Mouse (Mus musculus) ES-Bruce4 (cell line): ENCODE measurements around the gene Cdrt4. TPM values are rescaled to one million over a fixed set of nuclear protein-coding genes. Genes with fewer than 3 reads are reported as not detected.

Source experiments
- H3K27ac ChIP-seq: 2 replicates; pipeline ENCODE4 v1.5.1; 2012; ENCODE audit warnings: low read length, inconsistent platforms; ENCODE audit not compliant: insufficient read depth
- H3K27me3 ChIP-seq: 2 replicates; pipeline ENCODE4 v1.6.1; 2012; ENCODE audit warnings: mild to moderate bottlenecking, low read length, inconsistent platforms; ENCODE audit not compliant: control insufficient read depth, poor library complexity, insufficient read depth, severe bottlenecking
- H3K36me3 ChIP-seq: 2 replicates; pipeline ENCODE4 v1.6.1; 2012; ENCODE audit warnings: inconsistent platforms, mild to moderate bottlenecking, low read length, moderate library complexity; ENCODE audit not compliant: control insufficient read depth, poor library complexity, insufficient read depth, severe bottlenecking
- H3K4me1 ChIP-seq: one replicate; pipeline ENCODE4 v1.8.1; 2011; ENCODE audit warnings: low read length; ENCODE audit not compliant: control insufficient read depth, insufficient read depth
- H3K4me3 ChIP-seq: 2 replicates; pipeline ENCODE4 v1.5.1; 2011; ENCODE audit warnings: low read depth, mild to moderate bottlenecking, low read length
- H3K9ac ChIP-seq: 2 replicates; pipeline ENCODE4 v1.6.1; 2012; ENCODE audit warnings: low read depth, mild to moderate bottlenecking, inconsistent platforms; ENCODE audit not compliant: poor library complexity, severe bottlenecking
- H3K9me3 ChIP-seq: replicated peaks from 2 replicates; pipeline ENCODE4 v1.6.1; 2012; ENCODE audit warnings: mild to moderate bottlenecking, low read length, inconsistent platforms; ENCODE audit not compliant: control insufficient read depth, poor library complexity, insufficient read depth, severe bottlenecking
- CTCF ChIP-seq: IDR thresholded peaks from one replicate; pipeline ENCODE4 v1.8.1; 2011; ENCODE audit warnings: low read depth, low read length
- EP300 ChIP-seq: IDR thresholded peaks from 2 replicates; pipeline ENCODE4 v1.6.1; 2011; ENCODE audit warnings: low read depth, low read length; ENCODE audit not compliant: insufficient read depth
- POLR2A ChIP-seq: IDR thresholded peaks from one replicate; pipeline ENCODE4 v1.8.1; 2011; ENCODE audit warnings: low read length; ENCODE audit not compliant: insufficient read depth
- polyA plus RNA-seq: library from polyadenylated mRNA; stranded (reverse); fragments of >200 nt; gene quantifications from 2 replicates; pipeline ENCODE4 v1.2.4, GENCODE M21; 2011; ENCODE audit warnings: low read depth; ENCODE audit not compliant: missing spikeins, insufficient read depth, insufficient read length

Cdrt4 gene
- polyA plus RNA-seq, 1 experiment: not detected

- no peaks in the 10 kb centered on the region for H3K36me3 ChIP-seq
- TF ChIP-seq CTCF: no peak
- no peak for TF ChIP-seq EP300
- no peak for TF ChIP-seq POLR2A
- H3K27me3 ChIP-seq: no peaks in the 10 kb centered on the region
- no peak overlapping the region for H3K4me3 ChIP-seq
- H3K9me3 ChIP-seq: no peaks in the 10 kb centered on the region
- H3K9ac ChIP-seq: no peak overlapping the region
- no peak overlapping the region for H3K27ac ChIP-seq
- H3K4me1 ChIP-seq: no peaks in the 10 kb centered on the region
Observed at GRCm38 (mm10) chr11:62983793-62984192, 32.8 kb downstream of the Cdrt4 start.

- no peak for TF ChIP-seq EP300
- TF ChIP-seq POLR2A: no peak
- TF ChIP-seq CTCF: no peak
- H3K4me3 ChIP-seq: no peak overlapping the region
- no peak overlapping the region for H3K9ac ChIP-seq
- no peaks in the 10 kb centered on the region for H3K27me3 ChIP-seq
- no peaks in the 10 kb centered on the region for H3K4me1 ChIP-seq
- no peaks in the 10 kb centered on the region for H3K9me3 ChIP-seq
- no peaks in the 10 kb centered on the region for H3K36me3 ChIP-seq
- H3K27ac ChIP-seq: no peak overlapping the region
Observed at GRCm38 (mm10) chr11:62984365-62984764, 33.4 kb downstream of the Cdrt4 start.

GRCm38 (mm10) chr11:62985075-62985474 is 34.1 kb downstream of the Cdrt4 start:
- no peaks in the 10 kb centered on the region for H3K27me3 ChIP-seq
- H3K4me1 ChIP-seq: no peaks in the 10 kb centered on the region
- TF ChIP-seq POLR2A: no peak
- TF ChIP-seq EP300: no peak
- no peak for TF ChIP-seq CTCF
- H3K4me3 ChIP-seq: no peak overlapping the region
- H3K9ac ChIP-seq: no peak overlapping the region
- H3K27ac ChIP-seq: no peak overlapping the region
- H3K36me3 ChIP-seq: no peaks in the 10 kb centered on the region
- H3K9me3 ChIP-seq: no peaks in the 10 kb centered on the region

- Histone ChIP-seq H3K36me3 (no peaks in the 10 kb centered on the region), H3K4me1 (no peaks in the 10 kb centered on the region)
- no peak for TF ChIP-seq CTCF
Observed at GRCm38 (mm10) chr11:62986578-62986977, 35.6 kb downstream of the Cdrt4 start.

GRCm38 (mm10) chr11:62990150-62990685 is 39.2 kb downstream of the Cdrt4 start:
- H3K27me3 ChIP-seq: no peaks in the 10 kb centered on the region
- H3K4me3 ChIP-seq: no peak overlapping the region
- H3K9ac ChIP-seq: no peak overlapping the region
- no peaks in the 10 kb centered on the region for H3K36me3 ChIP-seq
- H3K27ac ChIP-seq: no peak overlapping the region
- no peak for TF ChIP-seq POLR2A
- no peaks in the 10 kb centered on the region for H3K4me1 ChIP-seq
- no peaks in the 10 kb centered on the region for H3K9me3 ChIP-seq

More at GRCm38 (mm10) chr11:62986578-62986977, 35.6 kb downstream of the Cdrt4 start:
- Histone ChIP-seq H3K9ac (no peak overlapping the region), H3K9me3 (no peaks in the 10 kb centered on the region), H3K27ac (no peak overlapping the region), H3K4me3 (no peak overlapping the region), H3K27me3 (no peaks in the 10 kb centered on the region)

DNA sequence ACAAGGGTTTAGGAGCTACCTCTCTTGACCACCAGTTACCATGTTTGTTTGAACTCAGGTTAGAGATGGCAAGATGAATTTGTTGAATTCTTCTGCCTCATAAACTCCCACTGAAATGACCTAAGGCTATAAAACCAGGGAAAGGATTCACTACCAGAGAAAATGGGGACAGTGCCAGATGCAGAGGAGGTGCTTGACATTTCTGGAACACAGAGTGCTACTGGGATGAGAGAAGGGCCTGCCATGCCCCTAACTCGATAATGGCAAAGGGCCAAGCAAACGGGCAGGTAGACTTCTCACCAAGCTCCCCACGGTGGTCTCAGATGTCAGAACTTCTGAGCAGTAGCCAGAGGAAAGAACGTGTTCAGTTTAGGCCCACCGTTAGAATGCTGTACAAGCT is 39.8 kb downstream of the Cdrt4 start:
- Histone ChIP-seq H3K27ac (no peak overlapping the region), H3K9ac (no peak overlapping the region), H3K4me3 (no peak overlapping the region), H3K27me3 (no peaks in the 10 kb centered on the region), H3K36me3 (no peaks in the 10 kb centered on the region), H3K9me3 (no peaks in the 10 kb centered on the region), H3K4me1 (peaks cover 1% of the 10 kb centered on the region)
- TF ChIP-seq POLR2A: no peak
- no peak for TF ChIP-seq CTCF
- TF ChIP-seq EP300: no peak
